Mouse (Mus musculus): ENCODE data around the gene Hnrnph3. TPM values are rescaled to one million over a fixed set of nuclear protein-coding genes. Genes with fewer than 3 reads are reported as not detected.
"Not testable (repeated sequence)": the region's sequence is repeated elsewhere in the genome, so short reads cannot be mapped to it uniquely, and the experiment has no call there.

Gene Hnrnph3
- total and polyA plus RNA-seq, 3 experiments, result 9.5 to 37.8 (median 15.1) TPM

DNA sequence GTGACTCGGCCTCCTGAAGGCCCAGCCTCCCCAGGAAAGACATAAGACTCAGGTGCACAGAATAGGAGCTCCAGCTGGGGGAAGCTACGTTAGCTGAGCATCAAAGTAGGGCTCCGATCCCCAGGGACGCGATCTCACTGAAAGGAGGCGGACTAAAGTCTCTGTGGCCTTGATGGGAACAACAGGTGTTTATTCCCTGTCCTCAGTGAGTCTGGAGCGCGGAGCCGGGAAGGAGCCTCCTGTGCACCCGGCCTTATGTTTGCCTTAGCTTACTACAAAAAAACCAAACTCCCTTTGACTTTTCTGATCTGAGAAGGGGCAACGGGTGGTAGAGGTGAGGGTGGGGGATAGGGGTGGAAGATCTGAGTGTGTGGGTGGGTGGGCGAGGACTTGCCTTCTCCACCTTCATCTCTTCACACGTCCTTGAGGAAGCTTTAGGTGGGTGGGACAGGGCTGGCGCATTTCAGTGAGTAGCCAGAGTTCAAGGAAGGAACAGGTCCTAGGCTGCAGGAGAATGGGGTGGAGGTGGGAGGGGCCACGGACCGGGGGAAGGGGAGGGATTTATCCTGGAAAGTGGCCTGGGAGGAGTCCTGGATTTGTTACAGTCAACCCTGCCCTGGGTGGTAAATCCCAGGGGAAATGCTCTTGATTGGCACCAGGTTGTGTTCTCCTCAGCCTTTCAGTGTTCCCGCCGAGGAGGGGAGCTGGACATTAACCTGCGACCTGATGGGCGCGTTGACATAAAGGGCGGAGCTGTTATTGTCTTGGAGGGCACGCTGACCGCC is 33.1 kb upstream of the Hnrnph3 start:
- Histone ChIP-seq H3K4me3 (replicated peaks in 1 of 3; ENCODE audit: low read depth in 2 of 3, low read length in 2 of 3, poor library complexity in 1 of 3) (no peak overlapping the region), H3K4me1 (ENCODE audit: control insufficient read depth in 1 of 2, insufficient read depth in 2 of 2) (peaks cover 4 to 9% of the 10 kb centered on the region in 2 experiments; a peak in 3 of 4 replicates), H3K27ac (ENCODE audit: insufficient read depth, low read depth) (no peak overlapping the region), H3K27me3 (replicated peaks) (no peaks in the 10 kb centered on the region), H3K9ac (ENCODE audit: insufficient read depth, low read depth) (no peak overlapping the region), H3K4me2 (ENCODE audit: insufficient read depth, low read depth, poor library complexity, severe bottlenecking) (no peak overlapping the region), H3K36me3 (replicated peaks in 1 of 2; ENCODE audit: control insufficient read depth in 1 of 2, insufficient read depth in 1 of 2, low read length in 1 of 2) (no peaks in the 10 kb centered on the region), H3K9me3 (replicated peaks; ENCODE audit: low read length) (no peaks in the 10 kb centered on the region), H3K79me2 (replicated peaks; ENCODE audit: control insufficient read depth, extremely low read depth, insufficient read depth, poor library complexity, severe bottlenecking) (no peaks in the 10 kb centered on the region)
- no peak for DNase-seq (ENCODE audit: extremely low read depth)
- TF ChIP-seq MAX (IDR thresholded peaks at IDR 0.05; ENCODE audit: low read length), result no peak
- TF ChIP-seq MAZ (IDR thresholded peaks at IDR 0.05; ENCODE audit: low read depth, low read length), result no peak
- no peak for TF ChIP-seq JUND (conservative IDR thresholded peaks at IDR 0.05; ENCODE audit: low read depth, low read length)
- TF ChIP-seq MEF2A (IDR thresholded peaks at IDR 0.05; ENCODE audit: borderline replicate concordance, low read depth, low read length), result no peak
- TF ChIP-seq ZC3H11A (IDR thresholded peaks at IDR 0.05; ENCODE audit: low read depth, low read length), result no peak
- no peak for TF ChIP-seq USF2 (conservative IDR thresholded peaks at IDR 0.05; ENCODE audit: low read depth, low read length)
- no peak for TF ChIP-seq RCOR1 (conservative IDR thresholded peaks at IDR 0.05; ENCODE audit: low read depth, low read length)
- TF ChIP-seq E2F4 (IDR thresholded peaks at IDR 0.05; ENCODE audit: insufficient replicate concordance, low read depth, low read length), result no peak
- TF ChIP-seq SMC3 (IDR thresholded peaks at IDR 0.05; ENCODE audit: low read depth, low read length), result no peak
- no peak for TF ChIP-seq NRF1 (IDR thresholded peaks at IDR 0.05; ENCODE audit: low read depth, low read length)
- TF ChIP-seq SIN3A (IDR thresholded peaks at IDR 0.05; ENCODE audit: low read length), result no peak
- no peak for TF ChIP-seq MYC (IDR thresholded peaks at IDR 0.05; ENCODE audit: low read depth, low read length)
- no peak for TF ChIP-seq USF1 (IDR thresholded peaks at IDR 0.05; ENCODE audit: low read depth, low read length)
- in situ Hi-C loops (cut with MboI; ENCODE audit: low pct_ligation_motif_present, low pct_unique_long_range_greater_than_20kb, low sequenced_read_pairs), result no loop called here
- dilution Hi-C loops (cut with MboI; ENCODE audit: extremely low pct_ligation_motif_present, extremely low pct_unique_long_range_greater_than_20kb, low sequenced_read_pairs), result no loop called here

DNA sequence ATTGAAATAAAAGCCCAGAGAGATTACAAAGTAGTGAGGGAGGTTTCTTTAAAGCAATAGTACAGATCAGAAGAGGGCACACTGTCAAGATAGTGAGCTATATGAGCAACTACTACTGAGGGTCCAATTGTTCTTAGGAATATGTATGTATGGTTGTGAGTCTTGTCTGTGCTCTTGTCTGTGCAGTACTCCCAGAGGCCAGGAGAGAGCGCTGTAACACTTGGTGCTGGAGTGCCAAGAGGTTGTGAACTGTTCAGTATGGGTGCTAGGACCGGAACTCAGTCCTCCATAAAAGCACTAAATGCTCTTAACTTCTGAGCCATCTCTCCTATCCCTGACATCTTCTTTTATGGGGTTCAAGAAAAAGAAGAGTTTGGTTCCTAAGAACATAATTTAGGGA is 30.6 kb upstream of the Hnrnph3 start:
- H3K27ac ChIP-seq (ENCODE audit: insufficient read depth, low read depth), result no peak overlapping the region
- H3K27me3 ChIP-seq (replicated peaks), result no peaks in the 10 kb centered on the region
- DNase-seq (ENCODE audit: extremely low read depth), result no peak
- TF ChIP-seq JUND (conservative IDR thresholded peaks at IDR 0.05; ENCODE audit: low read depth, low read length) (no peak), RCOR1 (conservative IDR thresholded peaks at IDR 0.05; ENCODE audit: low read depth, low read length) (no peak), CTCF (conservative IDR thresholded peaks at IDR 0.05 in 1 of 2, IDR thresholded peaks at IDR 0.05 in 1 of 2; ENCODE audit: low read depth in 2 of 2, low read length in 2 of 2) (peak in 1 of 2 experiments; percentile 18; a peak in 2 of 4 replicates), SMC3 (IDR thresholded peaks at IDR 0.05; ENCODE audit: low read depth, low read length) (0 out of 2 replicates have a peak, but pooled peaks have one; percentile 3), POLR2A (IDR thresholded peaks at IDR 0.05; ENCODE audit: low read depth, low read length) (no peak)
- no peaks in the 10 kb centered on the region for H3K9me3 ChIP-seq (replicated peaks; ENCODE audit: low read length)
- H3K4me2 ChIP-seq (ENCODE audit: insufficient read depth, low read depth, poor library complexity, severe bottlenecking), result no peak overlapping the region
- no peak overlapping the region for H3K9ac ChIP-seq (ENCODE audit: insufficient read depth, low read depth)
- no peaks in the 10 kb centered on the region for H3K36me3 ChIP-seq (replicated peaks in 1 of 2; ENCODE audit: control insufficient read depth in 1 of 2, insufficient read depth in 1 of 2, low read length in 1 of 2)
- dilution Hi-C loops (cut with MboI; ENCODE audit: extremely low pct_ligation_motif_present, extremely low pct_unique_long_range_greater_than_20kb, low sequenced_read_pairs) (no loop called here), in situ Hi-C loops (cut with MboI; ENCODE audit: low pct_ligation_motif_present, low pct_unique_long_range_greater_than_20kb, low sequenced_read_pairs) (no loop called here)
- peaks cover 4 to 9% of the 10 kb centered on the region in 2 experiments; a peak in 3 of 4 replicates for H3K4me1 ChIP-seq (ENCODE audit: control insufficient read depth in 1 of 2, insufficient read depth in 2 of 2)
- H3K79me2 ChIP-seq (replicated peaks; ENCODE audit: control insufficient read depth, extremely low read depth, insufficient read depth, poor library complexity, severe bottlenecking), result no peaks in the 10 kb centered on the region
- no peak overlapping the region for H3K4me3 ChIP-seq (replicated peaks in 1 of 3; ENCODE audit: low read depth in 2 of 3, low read length in 2 of 3, poor library complexity in 1 of 3)

DNA sequence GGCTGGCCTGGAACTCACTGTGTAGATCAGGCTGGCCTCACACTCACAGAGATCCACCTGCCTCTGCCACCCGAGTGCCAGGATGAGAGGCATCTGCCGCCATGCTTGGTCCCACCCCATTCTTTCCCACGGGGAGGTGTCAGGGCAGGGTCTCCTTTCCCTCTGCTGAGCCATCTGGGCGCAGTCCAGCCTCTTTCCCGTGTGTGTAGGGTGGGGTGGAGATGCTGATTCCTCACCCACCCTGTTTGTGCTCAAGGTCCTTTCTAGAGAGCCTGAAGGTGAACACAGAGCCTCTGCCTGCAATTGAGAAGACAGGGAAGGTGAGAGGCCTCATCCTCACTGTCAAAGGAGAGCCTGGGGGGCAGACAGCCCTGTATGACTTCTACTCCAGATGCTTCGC is 30.1 kb upstream of the Hnrnph3 start:
- peaks cover 4 to 13% of the 10 kb centered on the region in 2 experiments; a peak in 3 of 4 replicates for H3K4me1 ChIP-seq (ENCODE audit: control insufficient read depth in 1 of 2, insufficient read depth in 2 of 2)
- H3K27me3 ChIP-seq (replicated peaks); H3K4me3 ChIP-seq (replicated peaks in 1 of 3; ENCODE audit: low read depth in 2 of 3, low read length in 2 of 3, poor library complexity in 1 of 3); DNase-seq (ENCODE audit: extremely low read depth); H3K27ac ChIP-seq (ENCODE audit: insufficient read depth, low read depth); in situ Hi-C loops (cut with MboI; ENCODE audit: low pct_ligation_motif_present, low pct_unique_long_range_greater_than_20kb, low sequenced_read_pairs); H3K4me2 ChIP-seq (ENCODE audit: insufficient read depth, low read depth, poor library complexity, severe bottlenecking); H3K79me2 ChIP-seq (replicated peaks; ENCODE audit: control insufficient read depth, extremely low read depth, insufficient read depth, poor library complexity, severe bottlenecking); H3K36me3 ChIP-seq (replicated peaks in 1 of 2; ENCODE audit: control insufficient read depth in 1 of 2, insufficient read depth in 1 of 2, low read length in 1 of 2); dilution Hi-C loops (cut with MboI; ENCODE audit: extremely low pct_ligation_motif_present, extremely low pct_unique_long_range_greater_than_20kb, low sequenced_read_pairs); H3K9me3 ChIP-seq (replicated peaks; ENCODE audit: low read length); H3K9ac ChIP-seq (ENCODE audit: insufficient read depth, low read depth): not testable (repeated sequence)

Measured in CH12.LX (cell line).